Comparison of ENCODE assay signal across 10 mouse cellular contexts in the genomic region with DNA sequence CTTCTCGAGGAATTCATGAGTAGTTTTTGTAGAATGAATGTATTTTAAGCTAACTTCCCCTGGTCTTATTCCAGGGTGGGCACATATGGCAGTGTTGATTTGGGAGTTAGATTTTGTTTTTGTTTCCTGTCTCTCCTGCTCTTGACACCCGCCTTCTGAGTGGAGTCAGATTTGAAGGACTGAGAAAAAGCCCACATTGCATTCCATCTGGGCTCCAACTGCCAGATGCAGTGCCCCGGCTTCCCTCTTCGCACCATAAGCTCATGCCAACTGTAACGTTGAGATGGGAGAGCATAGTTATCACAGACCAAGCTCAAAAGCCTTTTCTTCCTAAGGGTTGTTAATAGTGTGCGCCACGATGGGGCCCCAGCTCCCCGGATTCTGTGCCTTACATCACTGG. TPM values are rescaled to one million over a fixed set of nuclear protein-coding genes. Genes with fewer than 3 reads are reported as not detected.
DNase-seq lines count a peak whose midpoint lies in the region; ATAC-seq and TF ChIP-seq lines count a peak whose summit lies in the region.
"Had no signal": no experiment of that assay in that cellular context is flagged by ENCODE, and none has a peak within 500 bp of the region (broad histone marks: within the 10 kb centered on the region; RNA-seq: fewer than 3 reads in every experiment).

No protein-coding gene starts in this region.

- TF ChIP-seq EP300 in stomach, postnatal 0 days (optimal IDR thresholded peaks at IDR 0.05) = no peak

- no peaks in the 10 kb centered on the region for H3K9me3 ChIP-seq in stomach, embryonic 16.5 days (replicated peaks; ENCODE audit: control insufficient read depth, low read length)
- no peaks in the 10 kb centered on the region for H3K9me3 ChIP-seq in stomach, postnatal 0 days (ENCODE audit: control insufficient read depth, low read length)
- no peaks in the 10 kb centered on the region for H3K9me3 ChIP-seq in heart, embryonic 11.5 days (replicated peaks; ENCODE audit: control insufficient read depth, low read length)

- no peak overlapping the region for H3K4me3 ChIP-seq in stomach, embryonic 16.5 days (replicated peaks; ENCODE audit: low read length)
- H3K4me3 ChIP-seq in stomach, postnatal 0 days (ENCODE audit: low read depth, low read length) = no peak overlapping the region
- H3K4me3 ChIP-seq in heart, embryonic 11.5 days (ENCODE audit: low read depth, low read length) = no peak overlapping the region

- peak overlapping the region; percentile 9; the same call in 1 of the 2 replicates for H3K9ac ChIP-seq in stomach, embryonic 16.5 days (ENCODE audit: low read length)
- no peak overlapping the region for H3K9ac ChIP-seq in stomach, postnatal 0 days (ENCODE audit: low read length)
- no peak overlapping the region for H3K9ac ChIP-seq in heart, embryonic 11.5 days (ENCODE audit: low read depth, low read length)

- no peaks in the 10 kb centered on the region; the same call in 1 of the 2 replicates for H3K27me3 ChIP-seq in stomach, embryonic 16.5 days (ENCODE audit: control insufficient read depth, insufficient read depth, low read length)
- no peaks in the 10 kb centered on the region for H3K27me3 ChIP-seq in stomach, postnatal 0 days (ENCODE audit: control insufficient read depth, insufficient read depth, low read length)
- no peaks in the 10 kb centered on the region; the same call in 1 of the 2 replicates for H3K27me3 ChIP-seq in heart, embryonic 11.5 days (ENCODE audit: control insufficient read depth, insufficient read depth, low read length)
- H3K27me3 ChIP-seq: CH12.LX had no signal

- DNase-seq in stomach, postnatal 0 days (ENCODE audit: low spot score) = no peak
- peak; percentile 66 to 85 for DNase-seq in frontal cortex, postnatal 36 days (ENCODE audit: low spot score in 2 of 2)
- peak; percentile 50 to 66 for DNase-seq in left cerebral cortex, adult 9 months (ENCODE audit: low spot score in 2 of 2)
- DNase-seq in telencephalon, adult 2 months (ENCODE audit: low read depth, low spot score) = peak; percentile 76
- DNase-seq in kidney, adult 9 months = no peak

- no peak overlapping the region for H3K27ac ChIP-seq in stomach, embryonic 16.5 days (ENCODE audit: low read length)
- H3K27ac ChIP-seq in stomach, postnatal 0 days (replicated peaks) = no peak overlapping the region
- H3K27ac ChIP-seq in heart, embryonic 11.5 days (ENCODE audit: low read depth, low read length) = no peak overlapping the region
- H3K27ac ChIP-seq: kidney, postnatal 0 days had no signal

- H3K4me1 ChIP-seq in stomach, embryonic 16.5 days (ENCODE audit: control insufficient read depth, insufficient read depth, low read length) = no peaks in the 10 kb centered on the region
- no peaks in the 10 kb centered on the region for H3K4me1 ChIP-seq in stomach, postnatal 0 days (replicated peaks; ENCODE audit: control insufficient read depth, insufficient read depth)
- no peaks in the 10 kb centered on the region for H3K4me1 ChIP-seq in heart, embryonic 11.5 days (ENCODE audit: control insufficient read depth, insufficient read depth, low read length)

- ATAC-seq in stomach, embryonic 16.5 days (ENCODE audit: insufficient read depth, low FRiP score) = no peak
- ATAC-seq in stomach, postnatal 0 days (ENCODE audit: low FRiP score, low TSS enrichment) = no peak
- no peak for ATAC-seq in granulocyte monocyte progenitor cell, adult 5-6 weeks (replicated peaks; ENCODE audit: poor library complexity, severe bottlenecking)
- ATAC-seq in heart, embryonic 11.5 days (replicated peaks; ENCODE audit: insufficient number of reproducible peaks, low FRiP score, low TSS enrichment) = no peak

- WGBS in stomach, embryonic 16.5 days = 49% methylated on average over 8 of the region's 8 CpGs
- WGBS in stomach, postnatal 0 days = 53% methylated on average over 8 of the region's 8 CpGs
- 54% methylated on average over 8 of the region's 8 CpGs for WGBS in heart, embryonic 11.5 days (ENCODE audit: insufficient replicate concordance)

- no peaks in the 10 kb centered on the region for H3K36me3 ChIP-seq in stomach, embryonic 16.5 days (ENCODE audit: control insufficient read depth, insufficient read depth, low read length)
- H3K36me3 ChIP-seq in stomach, postnatal 0 days (ENCODE audit: control insufficient read depth, insufficient read depth, low read length) = no peaks in the 10 kb centered on the region
- no peaks in the 10 kb centered on the region for H3K36me3 ChIP-seq in heart, embryonic 11.5 days (ENCODE audit: control insufficient read depth, insufficient read depth, low read length)

- no peak for TF ChIP-seq CTCF in stomach, postnatal 0 days (IDR thresholded peaks at IDR 0.05; ENCODE audit: low read depth)

- no peak overlapping the region for H3K4me2 ChIP-seq in stomach, embryonic 16.5 days (ENCODE audit: low read depth, low read length)
- H3K4me2 ChIP-seq in stomach, postnatal 0 days (replicated peaks; ENCODE audit: low read depth) = no peak overlapping the region
- H3K4me2 ChIP-seq in heart, embryonic 11.5 days = no peak overlapping the region

RNA-seq across cellular contexts. Expression of gene Fsip1, which starts 5.9 kb away (rescaled TPM):
- 0.14 and 0.31 TPM in 2 replicates for polyA plus RNA-seq in stomach, embryonic 16.5 days (2015; fragmentation: Nextera tagmentation; extraction: Ambion mirVana)
- polyA plus RNA-seq in stomach, postnatal 0 days (2015; fragmentation: Nextera tagmentation; extraction: Ambion mirVana) = 0.07 and 0.17 TPM in 2 replicates
- not detected in 2 replicates for total RNA-seq in granulocyte monocyte progenitor cell, adult 5-6 weeks (2014; fragmentation: Nextera tagmentation)
- not detected in 2 replicates for total RNA-seq in granulocyte monocyte progenitor cell, adult 5-6 weeks (2017)
- 0.14 and 0.34 TPM in 2 replicates for polyA plus RNA-seq in heart, embryonic 11.5 days (2014; fragmentation: Nextera tagmentation; extraction: Ambion mirVana)

Comparison
In these comparisons a context has a peak if more than half of its experiments do, and no peak if none do; other contexts are left out.
1. DNase-seq: peak in frontal cortex, postnatal 36 days (2 of 2), left cerebral cortex, adult 9 months (2 of 2) and telencephalon, adult 2 months (single experiment); none in stomach, postnatal 0 days (single experiment) and kidney, adult 9 months (single experiment).